Mouse (Mus musculus): ENCODE measurements around the gene Gm38100. TPM values are rescaled to one million over a fixed set of nuclear protein-coding genes. Genes with fewer than 3 reads are reported as not detected.

The Gm38100 gene
- not detected in 2 replicates for polyA plus RNA-seq (2015; fragmentation: Nextera tagmentation; extraction: Ambion mirVana)

- WGBS: 88% methylated on average over 9 of the region's 9 CpGs
- H3K27me3 ChIP-seq (ENCODE audit: control insufficient read depth, insufficient read depth, low read length): no peaks in the 10 kb centered on the region
- H3K9ac ChIP-seq (ENCODE audit: low read length): no peak within 1 kb of the TSS
- H3K4me3 ChIP-seq (replicated peaks; ENCODE audit: low read length): no peak within 1 kb of the TSS
- H3K4me1 ChIP-seq (ENCODE audit: control insufficient read depth, insufficient read depth, low read length): no peaks in the 10 kb centered on the region
- ATAC-seq (ENCODE audit: insufficient read depth, low FRiP score): no peak
- H3K4me2 ChIP-seq (ENCODE audit: low read depth, low read length): no peak within 1 kb of the TSS
- no peak within 1 kb of the TSS for H3K27ac ChIP-seq (ENCODE audit: low read length)
- H3K9me3 ChIP-seq (replicated peaks; ENCODE audit: control insufficient read depth, low read length): no peaks in the 10 kb centered on the region
- no peaks in the 10 kb centered on the region for H3K36me3 ChIP-seq (ENCODE audit: control insufficient read depth, insufficient read depth, low read length)
These were observed at the start of gene Gm38100 for GRCm38 (mm10) chr1:175920029-175920428. Gm38100 (plus strand) TSS chr1:175920329.

- Histone ChIP-seq H3K9me3 (replicated peaks; ENCODE audit: control insufficient read depth, low read length) (no peaks in the 10 kb centered on the region), H3K4me1 (ENCODE audit: control insufficient read depth, insufficient read depth, low read length) (peaks cover 2% of the 10 kb centered on the region; the same call in 1 of the 2 replicates), H3K9ac (ENCODE audit: low read length) (no peak overlapping the region), H3K27ac (ENCODE audit: low read length) (no peak overlapping the region), H3K4me2 (ENCODE audit: low read depth, low read length) (no peak overlapping the region), H3K4me3 (replicated peaks; ENCODE audit: low read length) (no peak overlapping the region), H3K36me3 (ENCODE audit: control insufficient read depth, insufficient read depth, low read length) (no peaks in the 10 kb centered on the region), H3K27me3 (ENCODE audit: control insufficient read depth, insufficient read depth, low read length) (no peaks in the 10 kb centered on the region)
- ATAC-seq (ENCODE audit: insufficient read depth, low FRiP score): no peak
- WGBS: 79% methylated on average over 3 of the region's 3 CpGs
These were observed 49.4 kb upstream of the Gm38100 start for GRCm38 (mm10) chr1:175870716-175871115.

- H3K4me2 ChIP-seq (ENCODE audit: low read depth, low read length): no peak overlapping the region
- no peaks in the 10 kb centered on the region for H3K36me3 ChIP-seq (ENCODE audit: control insufficient read depth, insufficient read depth, low read length)
- H3K9ac ChIP-seq (ENCODE audit: low read length): no peak overlapping the region
- no peak for ATAC-seq (ENCODE audit: insufficient read depth, low FRiP score)
- H3K27ac ChIP-seq (ENCODE audit: low read length): no peak overlapping the region
- H3K27me3 ChIP-seq (ENCODE audit: control insufficient read depth, insufficient read depth, low read length): no peaks in the 10 kb centered on the region
- 56% methylated on average over 6 of the region's 6 CpGs for WGBS
- H3K4me3 ChIP-seq (replicated peaks; ENCODE audit: low read length): no peak overlapping the region
- H3K9me3 ChIP-seq (replicated peaks; ENCODE audit: control insufficient read depth, low read length): no peaks in the 10 kb centered on the region
- H3K4me1 ChIP-seq (ENCODE audit: control insufficient read depth, insufficient read depth, low read length): peaks cover 2% of the 10 kb centered on the region; the same call in 1 of the 2 replicates
These were observed 47.9 kb upstream of the Gm38100 start for GRCm38 (mm10) chr1:175872028-175872816.

- Histone ChIP-seq H3K4me2 (ENCODE audit: low read depth, low read length) (peak within 1 kb of the TSS; percentile 90), H3K36me3 (ENCODE audit: control insufficient read depth, insufficient read depth, low read length) (no peaks in the 10 kb centered on the region), H3K4me3 (replicated peaks; ENCODE audit: low read length) (peak within 1 kb of the TSS; percentile 89), H3K4me1 (ENCODE audit: control insufficient read depth, insufficient read depth, low read length) (peaks cover 13% of the 10 kb centered on the region), H3K27ac (ENCODE audit: low read length) (peak within 1 kb of the TSS; percentile 96), H3K9ac (ENCODE audit: low read length) (peak within 1 kb of the TSS; percentile 94), H3K9me3 (replicated peaks; ENCODE audit: control insufficient read depth, low read length) (no peaks in the 10 kb centered on the region), H3K27me3 (ENCODE audit: control insufficient read depth, insufficient read depth, low read length) (no peaks in the 10 kb centered on the region)
- under 1% methylated on average over 66 of the region's 66 CpGs for WGBS
- peak; percentile 95 for ATAC-seq (ENCODE audit: insufficient read depth, low FRiP score)
These were observed 39.5 kb upstream of the Gm38100 start, which contains the start of gene Exo1 for GRCm38 (mm10) chr1:175880453-175881296. Exo1 (plus strand) TSS chr1:175880581.

DNA sequence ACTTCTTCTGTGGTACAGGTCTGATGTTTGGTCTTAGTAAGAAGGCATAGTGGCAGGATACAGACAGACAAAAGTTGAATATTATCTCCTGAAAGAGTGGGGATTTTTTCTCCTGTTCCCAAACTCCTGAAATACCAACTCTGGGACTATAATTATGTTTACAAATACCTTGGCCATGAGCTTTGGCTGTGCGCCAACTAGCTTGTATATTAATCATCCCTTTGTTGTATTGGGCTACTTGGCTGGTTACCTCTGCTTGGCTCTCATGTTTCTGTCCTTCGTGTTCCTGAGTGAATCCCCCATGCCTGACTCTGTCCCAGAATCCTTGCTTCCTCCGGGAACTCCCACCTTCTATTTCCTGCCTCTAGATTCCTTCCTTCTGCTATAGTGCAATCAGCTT, 36.7 kb upstream of the Gm38100 start:
- Histone ChIP-seq H3K27ac (ENCODE audit: low read length) (no peak overlapping the region), H3K9me3 (replicated peaks; ENCODE audit: control insufficient read depth, low read length) (no peaks in the 10 kb centered on the region), H3K4me1 (ENCODE audit: control insufficient read depth, insufficient read depth, low read length) (peaks cover 13% of the 10 kb centered on the region), H3K27me3 (ENCODE audit: control insufficient read depth, insufficient read depth, low read length) (no peaks in the 10 kb centered on the region), H3K4me2 (ENCODE audit: low read depth, low read length) (no peak overlapping the region), H3K4me3 (replicated peaks; ENCODE audit: low read length) (no peak overlapping the region), H3K36me3 (ENCODE audit: control insufficient read depth, insufficient read depth, low read length) (peaks cover 3% of the 10 kb centered on the region; the same call in 1 of the 2 replicates), H3K9ac (ENCODE audit: low read length) (no peak overlapping the region)
- 57% methylated on average over 3 of the region's 3 CpGs for whole genome bisulfite sequencing
- no peak for ATAC-seq (ENCODE audit: insufficient read depth, low FRiP score)

DNA sequence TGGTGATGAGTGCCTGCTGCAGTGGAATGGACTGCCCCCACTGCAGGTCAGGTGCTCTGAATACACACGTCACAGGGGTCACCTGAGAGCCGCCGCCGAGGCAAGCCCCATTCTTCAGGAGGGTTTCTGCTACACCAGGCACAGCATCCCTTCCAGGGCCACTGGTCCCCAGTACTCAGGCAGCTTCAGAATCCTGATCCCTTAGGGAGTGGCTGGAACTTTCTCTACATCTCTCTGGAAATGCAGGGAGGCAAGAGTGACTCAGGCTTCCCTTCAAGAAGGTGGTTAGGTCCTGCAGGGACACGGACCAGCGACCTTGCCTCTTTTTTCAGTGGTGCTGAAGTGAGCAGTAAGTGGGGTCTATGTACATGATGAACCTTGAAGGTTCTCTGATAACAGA, 26.9 kb upstream of the Gm38100 start:
- no peaks in the 10 kb centered on the region for H3K27me3 ChIP-seq (ENCODE audit: control insufficient read depth, insufficient read depth, low read length)
- no peak overlapping the region for H3K9ac ChIP-seq (ENCODE audit: low read length)
- no peaks in the 10 kb centered on the region for H3K9me3 ChIP-seq (replicated peaks; ENCODE audit: control insufficient read depth, low read length)
- no peaks in the 10 kb centered on the region for H3K36me3 ChIP-seq (ENCODE audit: control insufficient read depth, insufficient read depth, low read length)
- ATAC-seq (ENCODE audit: insufficient read depth, low FRiP score): no peak
- 83% methylated on average over 6 of the region's 6 CpGs for WGBS
- H3K4me3 ChIP-seq (replicated peaks; ENCODE audit: low read length): no peak overlapping the region
- H3K27ac ChIP-seq (ENCODE audit: low read length): no peak overlapping the region
- no peak overlapping the region for H3K4me2 ChIP-seq (ENCODE audit: low read depth, low read length)
- H3K4me1 ChIP-seq (ENCODE audit: control insufficient read depth, insufficient read depth, low read length): no peaks in the 10 kb centered on the region

GRCm38 (mm10) chr1:175893726-175894125, 26.4 kb upstream of the Gm38100 start:
- ATAC-seq (ENCODE audit: insufficient read depth, low FRiP score): no peak
- Histone ChIP-seq H3K4me1 (ENCODE audit: control insufficient read depth, insufficient read depth, low read length) (no peaks in the 10 kb centered on the region), H3K4me3 (replicated peaks; ENCODE audit: low read length) (no peak overlapping the region), H3K9ac (ENCODE audit: low read length) (no peak overlapping the region), H3K36me3 (ENCODE audit: control insufficient read depth, insufficient read depth, low read length) (no peaks in the 10 kb centered on the region), H3K4me2 (ENCODE audit: low read depth, low read length) (no peak overlapping the region), H3K9me3 (replicated peaks; ENCODE audit: control insufficient read depth, low read length) (no peaks in the 10 kb centered on the region), H3K27ac (ENCODE audit: low read length) (no peak overlapping the region), H3K27me3 (ENCODE audit: control insufficient read depth, insufficient read depth, low read length) (no peaks in the 10 kb centered on the region)
- 87% methylated on average over 12 of the region's 12 CpGs for WGBS

- no peak overlapping the region for H3K27ac ChIP-seq (ENCODE audit: low read length)
- ATAC-seq (ENCODE audit: insufficient read depth, low FRiP score): no peak
- WGBS: 78% methylated on average over 2 of the region's 2 CpGs
- H3K36me3 ChIP-seq (ENCODE audit: control insufficient read depth, insufficient read depth, low read length): no peaks in the 10 kb centered on the region
- no peak overlapping the region for H3K4me3 ChIP-seq (replicated peaks; ENCODE audit: low read length)
- no peaks in the 10 kb centered on the region for H3K4me1 ChIP-seq (ENCODE audit: control insufficient read depth, insufficient read depth, low read length)
- no peak overlapping the region for H3K9ac ChIP-seq (ENCODE audit: low read length)
- H3K4me2 ChIP-seq (ENCODE audit: low read depth, low read length): no peak overlapping the region
- H3K27me3 ChIP-seq (ENCODE audit: control insufficient read depth, insufficient read depth, low read length): no peaks in the 10 kb centered on the region
- no peaks in the 10 kb centered on the region for H3K9me3 ChIP-seq (replicated peaks; ENCODE audit: control insufficient read depth, low read length)
These were observed 8.9 kb upstream of the Gm38100 start for GRCm38 (mm10) chr1:175911207-175911606.

DNA sequence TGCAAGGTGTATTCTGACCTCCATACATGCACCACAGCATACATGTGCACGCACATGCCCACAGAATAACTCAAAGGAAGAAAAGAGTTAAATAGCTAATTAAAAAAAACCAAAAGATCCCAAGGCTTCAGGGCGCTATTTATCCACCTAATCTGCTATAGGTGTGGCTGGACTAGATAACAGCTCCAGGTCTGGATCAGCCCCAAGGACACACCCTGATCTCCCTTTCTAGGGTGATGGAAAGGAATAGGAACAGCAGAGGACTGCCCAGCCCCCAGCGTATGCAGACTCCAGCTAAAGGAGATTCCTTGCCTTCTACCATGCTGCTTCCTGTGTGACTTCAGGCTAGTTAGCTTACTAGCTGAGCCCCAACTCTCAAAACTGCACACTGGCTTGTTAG, 8.1 kb upstream of the Gm38100 start:
- Histone ChIP-seq H3K9ac (ENCODE audit: low read length) (no peak overlapping the region), H3K4me1 (ENCODE audit: control insufficient read depth, insufficient read depth, low read length) (no peaks in the 10 kb centered on the region), H3K27me3 (ENCODE audit: control insufficient read depth, insufficient read depth, low read length) (no peaks in the 10 kb centered on the region), H3K9me3 (replicated peaks; ENCODE audit: control insufficient read depth, low read length) (no peaks in the 10 kb centered on the region), H3K27ac (ENCODE audit: low read length) (no peak overlapping the region), H3K36me3 (ENCODE audit: control insufficient read depth, insufficient read depth, low read length) (no peaks in the 10 kb centered on the region), H3K4me2 (ENCODE audit: low read depth, low read length) (no peak overlapping the region), H3K4me3 (replicated peaks; ENCODE audit: low read length) (no peak overlapping the region)
- no peak for ATAC-seq (ENCODE audit: insufficient read depth, low FRiP score)
- 76% methylated on average over 3 of the region's 3 CpGs for WGBS

All from stomach, embryonic 16.5 days (tissue).